Mouse (Mus musculus): Measurements from ENCODE around the gene Nt5dc1.
A peak's percentile ranks its signal among the peaks of the same experiment; 100 is the strongest.
"Not testable (repeated sequence)": the region's sequence is repeated elsewhere in the genome, so short reads cannot be mapped to it uniquely, and the experiment has no call there.

Nt5dc1 gene

DNA sequence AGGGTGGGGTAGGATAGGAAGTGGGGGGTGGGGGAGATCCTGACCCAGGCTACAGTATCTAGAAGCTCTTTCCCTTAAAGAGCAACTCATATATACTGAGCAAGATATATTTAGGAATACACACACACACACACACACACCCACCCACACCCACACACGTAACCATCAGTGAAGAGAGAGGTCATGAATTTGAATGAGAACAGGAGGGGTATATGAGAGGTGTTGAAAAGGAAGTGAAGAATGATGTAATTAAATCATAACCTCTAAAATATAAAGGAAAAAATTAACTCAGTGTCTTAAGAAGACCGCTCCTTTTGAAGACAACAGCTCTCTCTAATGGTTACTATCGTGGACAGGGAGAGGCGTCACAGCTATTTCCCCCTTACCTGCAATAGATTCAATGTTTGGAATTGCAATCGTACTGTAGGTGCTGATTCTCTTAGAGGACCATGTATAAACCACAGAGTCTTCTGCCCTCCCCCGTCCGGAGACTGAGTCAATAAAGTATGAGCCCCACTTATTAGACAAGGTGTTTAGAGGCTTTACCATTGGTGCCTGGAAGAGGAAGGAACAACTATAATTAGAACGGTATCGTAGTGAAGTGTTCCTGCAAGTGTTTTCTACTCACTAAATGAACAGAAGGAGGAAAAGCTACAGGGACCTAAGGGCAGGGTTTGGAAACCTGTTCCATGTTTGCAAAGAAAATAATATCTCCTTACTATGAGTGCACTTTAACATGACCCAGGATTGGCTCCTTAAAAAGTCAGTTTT is 108.3 kb downstream of the Nt5dc1 start:
- DNase-seq, result no peak

- DNase-seq, result no peak
Observed at GRCm38 (mm10) chr10:34307070-34307469, 111.3 kb downstream of the Nt5dc1 start.

DNA sequence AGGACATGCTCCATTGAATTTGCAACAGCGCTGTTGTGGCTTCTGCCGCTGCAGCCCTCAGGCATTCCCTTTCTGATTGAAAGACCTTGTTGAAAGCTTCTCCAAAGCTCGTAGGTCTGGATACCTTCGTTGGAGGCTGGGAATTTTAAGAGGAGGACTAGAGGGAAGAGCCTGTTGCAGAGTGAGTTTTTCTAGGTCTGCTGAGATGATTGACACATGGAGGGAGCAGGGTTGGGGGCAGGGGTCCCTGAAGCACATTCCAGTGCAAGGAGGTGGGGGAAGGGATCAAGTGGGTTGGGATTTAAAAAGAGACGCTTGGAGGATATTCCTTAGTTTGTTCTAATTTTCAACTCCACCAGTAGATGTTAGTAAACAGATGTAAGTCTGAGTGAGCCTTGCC is 118.0 kb downstream of the Nt5dc1 start:
- DNase-seq, result no peak

DNA sequence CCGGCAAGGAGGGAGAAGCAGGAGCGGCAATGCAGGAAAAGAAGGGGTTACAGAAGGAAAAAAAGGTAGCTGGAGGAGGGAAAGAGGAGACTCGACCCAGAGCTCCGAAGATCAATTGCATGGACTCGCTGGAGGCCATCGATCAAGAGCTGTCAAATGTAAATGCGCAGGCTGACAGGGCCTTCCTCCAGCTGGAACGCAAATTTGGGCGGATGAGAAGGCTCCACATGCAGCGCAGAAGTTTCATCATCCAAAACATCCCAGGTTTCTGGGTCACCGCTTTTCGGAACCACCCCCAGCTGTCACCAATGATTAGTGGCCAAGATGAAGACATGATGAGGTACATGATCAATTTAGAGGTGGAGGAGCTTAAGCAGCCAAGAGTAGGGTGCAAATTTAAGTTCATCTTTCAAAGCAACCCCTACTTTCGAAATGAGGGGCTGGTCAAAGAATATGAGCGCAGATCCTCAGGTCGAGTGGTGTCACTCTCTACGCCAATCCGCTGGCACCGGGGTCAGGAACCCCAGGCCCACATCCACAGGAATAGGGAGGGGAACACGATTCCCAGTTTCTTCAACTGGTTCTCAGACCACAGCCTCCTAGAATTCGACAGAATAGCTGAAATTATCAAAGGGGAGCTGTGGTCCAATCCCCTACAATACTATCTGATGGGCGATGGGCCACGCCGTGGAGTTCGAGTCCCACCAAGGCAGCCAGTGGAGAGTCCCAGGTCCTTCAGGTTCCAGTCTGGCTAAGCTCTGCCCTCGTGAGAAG is 120.2 kb downstream of the Nt5dc1 start:
- peak; percentile 24 for DNase-seq

- peak; percentile 96 for DNase-seq
Observed at GRCm38 (mm10) chr10:34297299-34297979, 120.9 kb downstream of the Nt5dc1 start, which contains the start of gene Tspyl4. Gene Tspyl4 (plus strand): TSS chr10:34297442.

DNA sequence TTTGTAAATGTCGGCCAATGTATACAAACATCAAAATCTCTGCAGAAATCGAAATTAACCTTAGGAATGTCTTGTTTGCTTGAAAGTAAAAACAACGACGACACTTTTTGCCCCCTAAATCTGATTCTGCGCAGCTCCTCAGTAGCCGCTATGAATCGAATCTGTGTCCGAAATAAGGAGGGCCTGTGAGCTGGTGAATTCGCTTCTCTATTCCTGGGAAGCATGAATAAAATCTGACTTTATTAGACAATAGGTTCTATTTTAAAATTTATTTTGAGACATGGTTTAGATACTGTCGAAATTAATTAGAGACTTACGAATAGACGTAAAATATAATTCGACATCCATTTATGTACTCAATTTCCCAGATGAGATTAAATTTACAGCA is 121.4 kb downstream of the Nt5dc1 start:
- DNase-seq, result no peak

DNA sequence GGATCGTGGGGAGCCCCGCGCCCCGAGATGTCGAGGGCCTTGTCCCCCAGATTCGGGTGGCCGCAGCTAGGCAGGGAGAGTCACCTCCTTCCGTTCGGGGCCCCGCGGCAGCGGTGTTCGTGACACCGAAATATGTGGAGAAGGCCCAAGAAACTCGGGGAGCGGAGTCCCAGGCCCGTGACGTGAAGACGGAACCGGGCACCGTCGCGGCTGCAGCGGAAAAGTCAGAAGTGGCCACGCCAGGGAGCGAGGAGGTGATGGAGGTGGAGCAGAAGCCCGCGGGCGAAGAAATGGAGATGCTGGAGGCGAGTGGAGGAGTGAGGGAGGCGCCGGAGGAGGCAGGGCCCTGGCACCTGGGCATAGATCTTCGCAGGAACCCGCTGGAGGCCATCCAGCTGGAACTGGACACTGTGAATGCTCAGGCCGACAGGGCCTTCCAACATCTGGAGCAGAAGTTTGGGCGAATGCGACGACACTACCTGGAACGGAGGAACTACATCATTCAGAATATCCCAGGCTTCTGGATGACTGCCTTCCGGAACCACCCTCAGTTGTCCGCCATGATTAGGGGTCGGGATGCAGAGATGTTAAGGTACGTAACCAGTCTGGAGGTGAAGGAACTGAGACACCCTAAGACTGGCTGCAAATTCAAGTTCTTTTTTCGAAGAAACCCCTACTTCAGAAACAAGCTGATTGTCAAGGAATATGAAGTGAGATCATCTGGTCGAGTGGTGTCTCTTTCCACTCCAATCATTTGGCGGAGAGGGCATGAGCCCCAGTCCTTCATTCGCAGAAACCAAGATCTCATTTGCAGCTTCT is 135.7 kb downstream of the Nt5dc1 start:
- no peak for DNase-seq

GRCm38 (mm10) chr10:34281962-34282388 is 136.4 kb downstream of the Nt5dc1 start, which contains the start of gene Tspyl1:
Gene Tspyl1 (plus strand): TSS chr10:34282190.
- peak; percentile 99 for DNase-seq

GRCm38 (mm10) chr10:34281211-34281961 is 137.0 kb downstream of the Nt5dc1 start:
- peak; percentile 13 for DNase-seq

DNA sequence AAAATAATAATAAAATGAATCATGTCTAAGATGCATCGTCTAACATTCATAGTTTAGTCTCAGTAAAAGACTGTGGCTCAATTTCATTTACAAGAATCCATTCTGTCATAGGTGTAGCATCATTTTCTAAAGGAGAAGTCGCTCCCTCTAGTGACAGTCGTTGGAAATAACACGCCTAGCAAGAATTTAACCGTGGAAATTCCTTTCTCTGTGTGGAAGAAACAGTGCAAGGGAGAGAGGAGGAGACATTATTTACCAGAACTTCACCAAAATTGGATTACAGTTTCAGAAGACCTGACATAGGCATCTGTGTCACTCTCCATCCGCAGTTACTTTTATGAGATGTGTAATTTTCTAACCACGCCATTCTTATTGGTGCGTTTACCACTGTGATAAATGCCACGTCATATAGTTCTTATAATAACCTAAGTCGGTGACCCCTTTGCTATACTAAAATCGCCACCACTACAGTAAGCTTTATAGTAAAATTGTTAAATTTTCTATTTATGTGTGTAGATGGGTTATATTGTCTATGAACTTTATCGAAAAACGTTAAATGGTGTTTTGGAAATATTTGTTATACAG is 137.7 kb downstream of the Nt5dc1 start:
- peak; percentile 59 for DNase-seq

DNA sequence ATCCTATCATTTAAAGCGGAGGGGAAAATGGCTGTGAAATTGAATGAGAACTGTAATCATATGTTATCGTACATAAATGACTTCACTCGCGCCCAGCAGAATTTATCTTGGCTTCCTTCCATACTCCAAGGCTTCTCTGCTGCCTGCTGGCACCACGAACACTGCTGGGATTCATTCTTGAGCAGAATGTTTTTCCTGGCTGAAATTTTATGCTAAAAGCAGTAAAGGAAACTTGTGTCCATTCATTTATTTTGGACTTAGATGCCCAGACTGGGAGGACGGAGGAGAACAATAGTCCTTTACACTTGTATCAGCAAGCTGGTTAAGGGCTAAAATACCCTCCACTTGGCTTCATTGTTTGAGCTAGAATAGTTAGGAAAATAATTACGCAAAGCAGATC is 146.7 kb downstream of the Nt5dc1 start:
- DNase-seq, result no peak

DNA sequence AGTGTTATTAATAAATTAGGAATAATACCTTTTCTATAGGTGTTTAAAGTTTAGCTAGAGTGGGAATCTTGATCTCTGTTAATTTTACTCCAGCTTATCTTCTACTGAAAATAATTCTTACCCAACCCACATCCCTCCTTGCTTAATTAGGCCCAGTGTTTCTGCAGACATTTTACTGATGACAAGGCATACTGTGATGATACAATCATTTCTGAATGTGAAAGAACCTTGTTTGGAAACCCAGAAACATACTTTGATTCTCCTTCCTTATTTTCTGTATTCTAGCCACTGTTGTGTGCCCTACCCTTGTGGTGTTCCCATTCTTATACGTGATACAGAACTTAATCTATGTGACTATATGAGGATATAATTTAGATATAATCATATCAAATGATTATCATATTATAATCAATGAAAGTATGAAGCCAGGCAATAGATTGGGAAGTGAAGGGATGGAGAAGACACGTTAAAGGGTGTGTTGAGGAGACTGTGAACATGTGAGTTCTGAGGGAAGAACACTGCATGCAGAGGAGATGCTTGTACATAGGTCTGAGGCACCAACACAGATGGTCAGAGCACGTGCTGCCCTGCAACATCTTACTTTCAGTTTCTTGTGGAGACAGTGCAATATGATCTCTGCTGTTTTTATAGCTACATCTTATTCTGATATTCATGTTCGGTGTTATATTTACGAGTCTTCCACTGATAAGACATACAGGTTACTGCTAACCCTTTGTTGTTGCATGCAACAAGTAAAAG is 150.9 kb downstream of the Nt5dc1 start:
- no peak for DNase-seq

DNA sequence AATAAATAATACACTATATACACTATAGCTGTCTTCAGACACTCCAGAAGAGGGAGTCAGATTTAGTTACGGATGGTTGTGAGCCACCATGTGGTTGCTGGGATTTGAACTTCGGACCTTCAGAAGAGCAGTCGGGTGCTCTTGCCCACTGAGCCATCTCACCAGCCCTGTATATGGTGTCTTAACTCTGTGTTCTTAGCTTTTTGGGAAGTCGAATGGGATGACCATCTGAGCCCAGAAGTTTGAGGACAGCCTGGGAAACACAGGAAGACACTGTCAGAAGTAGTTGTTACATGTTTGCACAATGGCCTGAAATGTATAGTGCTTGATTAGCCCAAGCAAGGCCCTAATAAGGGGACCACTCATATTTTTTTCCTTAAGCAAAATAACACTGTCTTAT is 153.2 kb downstream of the Nt5dc1 start:
- no peak for DNase-seq

GRCm38 (mm10) chr10:34252833-34253232 is 165.5 kb downstream of the Nt5dc1 start:
- not testable (repeated sequence) for DNase-seq

DNA sequence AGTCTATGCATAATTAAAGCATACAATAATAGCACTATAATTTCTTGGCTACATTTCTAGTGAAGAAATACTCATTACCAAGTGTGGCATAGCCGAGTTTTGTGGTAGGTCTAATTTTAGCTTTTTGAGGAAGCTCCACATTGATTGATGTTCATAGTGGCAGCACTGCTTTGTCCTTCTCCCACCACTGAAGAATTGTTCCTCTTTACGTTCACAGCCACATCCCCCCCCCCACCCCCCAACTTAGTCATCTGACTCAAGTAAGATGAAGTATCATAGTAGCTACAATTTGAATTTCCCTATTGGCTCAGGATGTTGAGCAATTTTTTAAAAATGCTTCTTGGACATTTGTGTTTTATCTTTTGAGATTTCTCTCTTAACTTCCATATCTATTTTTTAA is 168.8 kb downstream of the Nt5dc1 start:
- DNase-seq, result no peak

DNA sequence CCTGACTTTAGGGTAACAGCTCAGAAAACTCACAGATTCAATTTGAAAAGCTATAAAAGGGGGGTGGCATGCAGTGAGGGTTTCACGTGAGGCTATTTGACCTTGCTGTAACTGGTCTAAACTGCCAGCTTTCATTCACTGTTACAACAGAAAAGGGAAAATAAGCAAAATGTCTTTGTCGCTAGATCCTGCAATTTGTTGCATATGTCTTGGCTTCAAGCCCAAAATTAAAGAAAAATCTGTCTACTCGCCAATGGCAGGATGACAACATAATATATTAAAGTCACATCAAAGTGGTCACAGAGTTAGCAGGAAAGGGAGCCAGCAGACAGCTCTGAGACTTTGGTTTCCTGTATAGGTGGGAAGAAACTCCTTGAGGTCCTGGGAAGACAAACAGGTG is 170.6 kb downstream of the Nt5dc1 start:
- DNase-seq, result no peak

DNA sequence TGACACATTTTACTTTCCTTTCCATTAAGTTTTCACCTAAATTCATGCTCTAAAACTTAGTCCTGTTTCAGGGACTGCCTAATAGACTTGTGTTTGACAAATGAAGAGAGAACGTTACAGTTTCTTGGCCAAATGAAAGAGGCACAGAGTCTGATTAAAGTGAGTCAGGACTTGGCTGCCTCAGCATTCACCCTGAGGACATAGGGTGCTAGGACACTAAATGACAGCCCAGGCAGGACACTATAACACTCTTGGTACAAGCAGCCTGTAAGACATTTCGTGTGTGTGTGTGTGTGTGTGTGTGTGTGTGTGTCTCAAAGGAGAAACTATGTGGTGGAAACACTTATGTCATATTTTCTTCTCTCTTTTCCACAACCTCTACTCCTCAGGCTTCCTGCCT is 172.2 kb downstream of the Nt5dc1 start:
- DNase-seq, result no peak

- DNase-seq, result no peak
Observed at GRCm38 (mm10) chr10:34244745-34245144, 173.6 kb downstream of the Nt5dc1 start.

DNA sequence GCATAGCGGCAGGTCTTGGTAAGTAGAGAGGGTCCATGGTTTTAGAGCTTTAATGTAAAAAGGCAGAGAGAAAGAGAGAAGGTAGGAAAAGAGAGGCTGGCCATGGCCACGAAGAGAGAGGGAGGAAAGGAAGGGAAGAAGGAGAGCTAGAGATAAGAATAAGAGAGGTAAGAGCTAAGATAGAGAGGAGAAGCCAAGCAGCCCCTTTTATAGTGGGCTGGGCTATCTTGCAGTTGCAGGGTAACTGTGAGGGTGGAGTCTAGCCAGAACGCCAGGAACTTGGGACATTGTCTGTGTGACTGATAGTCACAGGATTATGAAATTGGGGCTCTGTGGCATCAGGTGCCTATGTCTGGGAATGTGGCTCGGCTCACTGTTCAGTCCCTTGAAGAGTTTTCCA is 179.8 kb downstream of the Nt5dc1 start:
- no peak for DNase-seq
